Comparison of ENCODE assay signal across 8 mouse cellular contexts in the genomic region with DNA sequence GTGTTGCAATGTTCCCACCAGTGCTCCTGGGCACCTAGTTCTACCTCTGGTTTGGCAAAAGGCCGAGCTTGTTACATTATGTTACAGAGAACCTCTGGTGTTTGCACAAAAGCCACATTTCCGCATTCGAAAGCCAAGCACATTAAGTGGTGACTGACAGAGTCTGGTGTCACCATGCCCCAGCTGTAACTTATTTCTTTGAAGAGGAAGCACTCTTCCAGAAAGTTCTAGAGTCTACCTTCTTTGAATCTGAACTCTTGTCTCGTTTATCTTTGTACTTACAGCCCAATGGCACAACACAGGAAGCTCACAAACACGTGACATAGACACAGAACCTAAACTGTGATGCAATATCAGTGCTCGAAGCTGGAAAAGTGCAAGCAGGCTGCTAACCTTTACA.
DNase-seq lines count a peak whose midpoint lies in the region; ATAC-seq lines count a peak whose summit lies in the region.

No protein-coding gene starts in this region.

- no peaks in the 10 kb centered on the region for H3K36me3 ChIP-seq in midbrain, embryonic 14.5 days (ENCODE audit: control insufficient read depth, insufficient read depth, low read length)
- no peaks in the 10 kb centered on the region for H3K36me3 ChIP-seq in midbrain, embryonic 13.5 days
- H3K36me3 ChIP-seq in forebrain, embryonic 13.5 days (ENCODE audit: poor library complexity, severe bottlenecking) = no peaks in the 10 kb centered on the region

- no peak overlapping the region for H3K4me2 ChIP-seq in midbrain, embryonic 14.5 days (ENCODE audit: low read length)
- H3K4me2 ChIP-seq in midbrain, embryonic 13.5 days (replicated peaks) = no peak overlapping the region
- no peak overlapping the region for H3K4me2 ChIP-seq in forebrain, embryonic 13.5 days

- H3K27me3 ChIP-seq in midbrain, embryonic 14.5 days (ENCODE audit: control insufficient read depth, insufficient read depth, low read length) = no peaks in the 10 kb centered on the region
- H3K27me3 ChIP-seq in midbrain, embryonic 13.5 days = no peaks in the 10 kb centered on the region
- H3K27me3 ChIP-seq in forebrain, embryonic 13.5 days = no peaks in the 10 kb centered on the region

- no peak overlapping the region for H3K4me3 ChIP-seq in midbrain, embryonic 14.5 days (replicated peaks; ENCODE audit: low read depth, low read length)
- H3K4me3 ChIP-seq in midbrain, embryonic 13.5 days (replicated peaks) = no peak overlapping the region
- no peak overlapping the region for H3K4me3 ChIP-seq in forebrain, embryonic 13.5 days

- ATAC-seq in midbrain, embryonic 14.5 days (ENCODE audit: low FRiP score, low TSS enrichment) = no peak
- ATAC-seq in midbrain, embryonic 13.5 days = no peak
- 0 out of 2 replicates have a peak, but pooled peaks have one; percentile 3 for ATAC-seq in megakaryocyte-erythroid progenitor cell, adult 5-6 weeks (replicated peaks; ENCODE audit: low FRiP score, low TSS enrichment, poor library complexity, severe bottlenecking)
- ATAC-seq in forebrain, embryonic 13.5 days = no peak

- no peak overlapping the region for H3K9ac ChIP-seq in midbrain, embryonic 14.5 days (replicated peaks; ENCODE audit: low read length)
- H3K9ac ChIP-seq in midbrain, embryonic 13.5 days (replicated peaks) = no peak overlapping the region
- no peak overlapping the region for H3K9ac ChIP-seq in forebrain, embryonic 13.5 days

- DNase-seq in midbrain, embryonic 14.5 days = no peak
- DNase-seq in fat pad, adult 2 months (ENCODE audit: extremely low read depth, low read depth, low spot score) = peak; percentile 82
- peak; percentile 37 for DNase-seq in kidney, postnatal 14 days
- no peak for DNase-seq in urinary bladder, adult 2 months (ENCODE audit: low spot score)
- no peak for DNase-seq in right cerebral cortex, postnatal 36 days (ENCODE audit: low spot score in 2 of 2)

- H3K9me3 ChIP-seq in midbrain, embryonic 14.5 days (ENCODE audit: control insufficient read depth, low read length) = no peaks in the 10 kb centered on the region
- H3K9me3 ChIP-seq in midbrain, embryonic 13.5 days = no peaks in the 10 kb centered on the region
- no peaks in the 10 kb centered on the region for H3K9me3 ChIP-seq in forebrain, embryonic 13.5 days (replicated peaks)

- H3K4me1 ChIP-seq in midbrain, embryonic 14.5 days (ENCODE audit: control insufficient read depth, insufficient read depth, low read length) = peaks cover 22% of the 10 kb centered on the region; the same call in 1 of the 2 replicates
- H3K4me1 ChIP-seq in midbrain, embryonic 13.5 days (replicated peaks) = peaks cover 36% of the 10 kb centered on the region
- peaks cover 33% of the 10 kb centered on the region for H3K4me1 ChIP-seq in forebrain, embryonic 13.5 days

- H3K27ac ChIP-seq in midbrain, embryonic 14.5 days (replicated peaks; ENCODE audit: low read depth, low read length) = peak overlapping the region; percentile 53; the same call in 1 of the 2 replicates
- H3K27ac ChIP-seq in midbrain, embryonic 13.5 days = no peak overlapping the region
- H3K27ac ChIP-seq in forebrain, embryonic 13.5 days = no peak overlapping the region

- WGBS in midbrain, embryonic 14.5 days = 61% methylated on average over 6 of the region's 6 CpGs
- 66% methylated on average over 6 of the region's 6 CpGs for WGBS in midbrain, embryonic 13.5 days
- 66% methylated on average over 6 of the region's 6 CpGs for WGBS in forebrain, embryonic 13.5 days

Comparison
In these comparisons a context has a peak if more than half of its experiments do, and no peak if none do; other contexts are left out.
1. DNase-seq: peak in fat pad, adult 2 months (single experiment) and kidney, postnatal 14 days (single experiment); none in midbrain, embryonic 14.5 days (single experiment), urinary bladder, adult 2 months (single experiment) and right cerebral cortex, postnatal 36 days (0 of 2).